In genomic region chr19:58068114-58068513, GRCm38 (mm10) we compare ENCODE assay signal across 16 mouse cellular contexts.
"Had no signal": no experiment of that assay in that cellular context is flagged by ENCODE, and none has a peak within 500 bp of the region (broad histone marks: within the 10 kb centered on the region; RNA-seq: fewer than 3 reads in every experiment).

No protein-coding gene starts in this region.

- H3K4me3 ChIP-seq: liver, embryonic 13.5 days; midbrain, embryonic 10.5 days; midbrain, embryonic 12.5 days; neural tube, embryonic 12.5 days had no signal

- H3K9ac ChIP-seq: liver, embryonic 13.5 days; lung, embryonic 14.5 days; midbrain, embryonic 12.5 days; neural tube, embryonic 12.5 days had no signal

- H3K36me3 ChIP-seq: liver, embryonic 13.5 days; midbrain, embryonic 12.5 days; neural tube, embryonic 12.5 days had no signal

- ATAC-seq: midbrain, embryonic 16.5 days had no signal

- H3K27ac ChIP-seq: liver, embryonic 13.5 days; midbrain, embryonic 10.5 days; midbrain, embryonic 12.5 days; neural tube, embryonic 12.5 days had no signal

- DNase-seq: liver, embryonic 13.5 days; lung, adult 18-20 months; lung, postnatal 10 days; lung, postnatal 4 days; midbrain, embryonic 14.5 days; right cerebral cortex, postnatal 14 days; right cerebral cortex, postnatal 4 days; spleen, adult 18-20 months; thymus, adult 18-20 months; thymus, postnatal 14 days; thymus, postnatal 4 days had no signal

- H3K27me3 ChIP-seq: liver, embryonic 13.5 days; midbrain, embryonic 12.5 days; neural tube, embryonic 12.5 days had no signal

- H3K9me3 ChIP-seq: liver, embryonic 13.5 days; midbrain, embryonic 12.5 days; neural tube, embryonic 12.5 days had no signal

- H3K4me2 ChIP-seq: liver, embryonic 13.5 days; lung, embryonic 14.5 days; midbrain, embryonic 12.5 days; neural tube, embryonic 12.5 days had no signal
